Comparison of ENCODE assay signal across 8 mouse cellular contexts in the genomic region with DNA sequence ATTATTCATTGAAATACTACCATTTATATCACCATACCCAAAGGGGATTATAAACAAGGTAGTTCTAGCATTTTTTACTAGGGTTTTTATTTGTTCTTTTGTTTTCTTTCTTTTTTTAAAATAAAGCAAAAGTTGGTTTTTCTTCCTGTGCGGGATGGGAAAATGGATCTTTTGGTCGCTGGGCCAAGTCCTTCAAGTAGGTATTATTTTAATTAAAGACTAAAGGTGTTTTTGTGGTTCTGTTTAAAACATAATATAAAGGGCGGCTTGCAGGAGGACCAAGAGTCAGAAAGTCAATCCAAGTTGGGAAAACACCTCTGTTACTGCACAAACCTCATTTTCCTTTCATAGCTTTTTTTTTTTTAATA. TPM values are rescaled to one million over a fixed set of nuclear protein-coding genes. Genes with fewer than 3 reads are reported as not detected.
A peak's percentile ranks its signal among the peaks of the same experiment; 100 is the strongest.
DNase-seq lines count a peak whose midpoint lies in the region; ATAC-seq and TF ChIP-seq lines count a peak whose summit lies in the region.

No protein-coding gene starts in this region.

- TF ChIP-seq POLR2A in myocyte (IDR thresholded peaks at IDR 0.05; ENCODE audit: insufficient read length, low read depth) = no peak

- 0 out of 2 replicates have a peak, but pooled peaks cover 3% of the 10 kb centered on the region for H3K36me3 ChIP-seq in kidney, postnatal 0 days (ENCODE audit: insufficient read depth, low read length)
- H3K36me3 ChIP-seq in embryonic facial prominence, embryonic 10.5 days (replicated peaks) = peaks cover 25% of the 10 kb centered on the region
- peaks cover 15% of the 10 kb centered on the region for H3K36me3 ChIP-seq in intestine, embryonic 14.5 days (ENCODE audit: control insufficient read depth, insufficient read depth, low read length)
- H3K36me3 ChIP-seq in myocyte (ENCODE audit: control insufficient read depth, insufficient read depth) = peaks cover 11% of the 10 kb centered on the region

- no peak for TF ChIP-seq CTCF in kidney, postnatal 0 days (IDR thresholded peaks at IDR 0.05; ENCODE audit: low read depth)

- H3K79me2 ChIP-seq in myocyte (ENCODE audit: control insufficient read depth, insufficient read depth) = peaks cover 73% of the 10 kb centered on the region

- peak overlapping the region; percentile 82 for H3ac ChIP-seq in myocyte (ENCODE audit: control insufficient read depth, insufficient read length)

- H3K4me2 ChIP-seq in kidney, postnatal 0 days (ENCODE audit: low read length) = peak overlapping the region; percentile 88
- H3K4me2 ChIP-seq in intestine, embryonic 14.5 days (ENCODE audit: low read length) = peak overlapping the region; percentile 94
- H3K4me2 ChIP-seq in myocyte (ENCODE audit: low read depth) = peak overlapping the region; percentile 98

- peak overlapping the region; percentile 62 for H3K4me3 ChIP-seq in kidney, postnatal 0 days (replicated peaks; ENCODE audit: low read depth, low read length)
- H3K4me3 ChIP-seq in embryonic facial prominence, embryonic 10.5 days = peak overlapping the region; percentile 68
- peak overlapping the region; percentile 58 for H3K4me3 ChIP-seq in intestine, embryonic 14.5 days (ENCODE audit: low read depth, low read length)
- peak overlapping the region; percentile 81 for H3K4me3 ChIP-seq in myocyte

- no peak for ATAC-seq in kidney, postnatal 0 days (replicated peaks; ENCODE audit: low FRiP score, low read depth)
- no peak for ATAC-seq in intestine, embryonic 14.5 days (replicated peaks; ENCODE audit: low FRiP score, low TSS enrichment, low read depth)

- no peak for DNase-seq in kidney, postnatal 0 days (ENCODE audit: low spot score)
- DNase-seq in kidney, postnatal 36 days = no peak
- no peak for DNase-seq in embryonic facial prominence, embryonic 10.5 days (ENCODE audit: low spot score)
- no peak for DNase-seq in intestine, embryonic 14.5 days (ENCODE audit: low spot score)
- no peak for DNase-seq in left cerebral cortex, postnatal 14 days (ENCODE audit: low spot score in 2 of 2)
- no peak for DNase-seq in layer of hippocampus, adult 8-10 months (ENCODE audit: low spot score in 2 of 2)
- DNase-seq in kidney, postnatal 14 days = no peak

- H3K4me1 ChIP-seq in kidney, postnatal 0 days (replicated peaks; ENCODE audit: insufficient read depth, low read length) = peaks cover 11% of the 10 kb centered on the region; the same call in 1 of the 2 replicates
- peaks cover 73% of the 10 kb centered on the region for H3K4me1 ChIP-seq in embryonic facial prominence, embryonic 10.5 days
- H3K4me1 ChIP-seq in intestine, embryonic 14.5 days (replicated peaks; ENCODE audit: control insufficient read depth, insufficient read depth, low read length) = peaks cover 30% of the 10 kb centered on the region

- peak overlapping the region; percentile 98 for H3K27ac ChIP-seq in kidney, postnatal 0 days
- H3K27ac ChIP-seq in embryonic facial prominence, embryonic 10.5 days (replicated peaks) = peak overlapping the region; percentile 98
- peak overlapping the region; percentile 100; the same call in 1 of the 2 replicates for H3K27ac ChIP-seq in intestine, embryonic 14.5 days (ENCODE audit: low read depth)

- H3K27me3 ChIP-seq in kidney, postnatal 0 days (ENCODE audit: insufficient read depth, low read length) = no peaks in the 10 kb centered on the region
- no peaks in the 10 kb centered on the region for H3K27me3 ChIP-seq in embryonic facial prominence, embryonic 10.5 days (replicated peaks; ENCODE audit: low read depth, poor library complexity, severe bottlenecking)
- H3K27me3 ChIP-seq in intestine, embryonic 14.5 days (replicated peaks; ENCODE audit: control insufficient read depth, insufficient read depth, low read length) = no peaks in the 10 kb centered on the region
- no peaks in the 10 kb centered on the region for H3K27me3 ChIP-seq in myocyte (ENCODE audit: control insufficient read depth, insufficient read depth, insufficient read length)

- H3K9ac ChIP-seq in kidney, postnatal 0 days (ENCODE audit: low read depth, low read length) = peak overlapping the region; percentile 87
- peak overlapping the region; percentile 85 for H3K9ac ChIP-seq in intestine, embryonic 14.5 days (ENCODE audit: low read length)

- no peaks in the 10 kb centered on the region for H3K9me3 ChIP-seq in kidney, postnatal 0 days (replicated peaks; ENCODE audit: low read length)
- no peaks in the 10 kb centered on the region for H3K9me3 ChIP-seq in embryonic facial prominence, embryonic 10.5 days
- H3K9me3 ChIP-seq in intestine, embryonic 14.5 days (ENCODE audit: control insufficient read depth, low read length) = no peaks in the 10 kb centered on the region

- 32% methylated on average over 3 of the region's 3 CpGs for WGBS in kidney, postnatal 0 days
- WGBS in embryonic facial prominence, embryonic 10.5 days = 20% methylated on average over 3 of the region's 3 CpGs
- 53% methylated on average over 3 of the region's 3 CpGs for WGBS in intestine, embryonic 14.5 days

- intact Hi-C loops in left cerebral cortex, postnatal 14 days (cut with DNase I) = no loop called here

TF ChIP-seq in myocyte, 11 proteins besides CTCF, POLR2A, EP300 and RAD21:
- TF ChIP-seq MYOG (IDR thresholded peaks at IDR 0.05; ENCODE audit: control insufficient read depth in 1 of 3, insufficient read depth in 1 of 3, insufficient read length in 2 of 3, low read depth in 2 of 3) (no peak), USF1 (IDR thresholded peaks at IDR 0.05; ENCODE audit: low read depth) (no peak), TCF3 (IDR thresholded peaks at IDR 0.05; ENCODE audit: insufficient read length, low read depth) (no peak), MYOD1 (IDR thresholded peaks at IDR 0.05; ENCODE audit: control insufficient read depth in 1 of 3, insufficient read length in 2 of 3, low read depth in 2 of 3) (no peak), POLR2AphosphoS2 (IDR thresholded peaks at IDR 0.05; ENCODE audit: insufficient read length, low read depth) (no peak), MAX (IDR thresholded peaks at IDR 0.05; ENCODE audit: low read depth) (no peak), CEBPB (IDR thresholded peaks at IDR 0.05; ENCODE audit: insufficient read depth, poor library complexity, severe bottlenecking) (no peak), TCF12 (IDR thresholded peaks at IDR 0.05; ENCODE audit: insufficient read depth, poor library complexity, severe bottlenecking) (no peak), REST (IDR thresholded peaks at IDR 0.05; ENCODE audit: insufficient read depth, insufficient read length) (no peak), SRF (IDR thresholded peaks at IDR 0.05; ENCODE audit: control insufficient read depth, insufficient read length, low read depth) (no peak), E2F4 (IDR thresholded peaks at IDR 0.05; ENCODE audit: insufficient read depth) (no peak)

RNA-seq across cellular contexts. Expression of a gene that starts 6.1 kb away (rescaled TPM):
- 25.1 and 25.9 TPM in 2 replicates for polyA plus RNA-seq in kidney, postnatal 0 days (2015; fragmentation: Nextera tagmentation; extraction: Ambion mirVana)
- 15.3 and 16.7 TPM in 2 replicates for polyA plus RNA-seq in embryonic facial prominence, embryonic 10.5 days (2016; fragmentation: Nextera tagmentation; extraction: Ambion mirVana)
- 15.8 and 16.0 TPM in 2 replicates for polyA plus RNA-seq in intestine, embryonic 14.5 days (2014; fragmentation: Nextera tagmentation; extraction: Ambion mirVana)
- 27.7 TPM for polyA plus RNA-seq in myocyte (2012; fragmentation: generic; extraction: Trizol)
- total RNA-seq in left cerebral cortex, postnatal 14 days (2021) = 10 to 100 TPM; 45.1 to 49.4 TPM
- total RNA-seq in layer of hippocampus, adult 8-10 months (2022) = 10 to 100 TPM; 35.4 to 46.5 (median 40.5) TPM

RNA-seq across cellular contexts. Expression of a gene that starts 27.9 kb away (rescaled TPM):
- polyA plus RNA-seq in kidney, postnatal 0 days (2015; fragmentation: Nextera tagmentation; extraction: Ambion mirVana) = 11.1 and 12.1 TPM in 2 replicates
- 14.5 and 16.1 TPM in 2 replicates for polyA plus RNA-seq in embryonic facial prominence, embryonic 10.5 days (2016; fragmentation: Nextera tagmentation; extraction: Ambion mirVana)
- 10.7 and 11.1 TPM in 2 replicates for polyA plus RNA-seq in intestine, embryonic 14.5 days (2014; fragmentation: Nextera tagmentation; extraction: Ambion mirVana)
- polyA plus RNA-seq in myocyte (2012; fragmentation: generic; extraction: Trizol) = 2.2 TPM
- 10 to 100 TPM; 27.5 to 28.0 TPM for total RNA-seq in left cerebral cortex, postnatal 14 days (2021)
- total RNA-seq in layer of hippocampus, adult 8-10 months (2022) = 10 to 100 TPM; 25.3 to 28.9 (median 27.3) TPM

RNA-seq across cellular contexts. Expression of a gene that starts 55.2 kb away (rescaled TPM):
- 4.4 and 4.5 TPM in 2 replicates for polyA plus RNA-seq in kidney, postnatal 0 days (2015; fragmentation: Nextera tagmentation; extraction: Ambion mirVana)
- polyA plus RNA-seq in embryonic facial prominence, embryonic 10.5 days (2016; fragmentation: Nextera tagmentation; extraction: Ambion mirVana) = 2.6 and 2.7 TPM in 2 replicates
- 3.2 and 3.9 TPM in 2 replicates for polyA plus RNA-seq in intestine, embryonic 14.5 days (2014; fragmentation: Nextera tagmentation; extraction: Ambion mirVana)
- polyA plus RNA-seq in myocyte (2012; fragmentation: generic; extraction: Trizol) = 0.12 TPM
- total RNA-seq in left cerebral cortex, postnatal 14 days (2021) = 1 to 10 TPM; 5.1 to 7.2 TPM
- 1 to 10 TPM; 2.5 to 3.2 (median 3.1) TPM for total RNA-seq in layer of hippocampus, adult 8-10 months (2022)
